Mouse (Mus musculus): Measurements from ENCODE around the gene Shisa9.

- TF ChIP-seq MAX (IDR thresholded peaks at IDR 0.05; ENCODE audit: low read length) (no peak), CTCF (conservative IDR thresholded peaks at IDR 0.05 in 1 of 2, IDR thresholded peaks at IDR 0.05 in 1 of 2; ENCODE audit: low read depth in 2 of 2, low read length in 2 of 2) (no peak), POLR2AphosphoS2 (IDR thresholded peaks at IDR 0.05; ENCODE audit: low read depth, low read length) (no peak), E2F4 (IDR thresholded peaks at IDR 0.05; ENCODE audit: insufficient replicate concordance, low read depth, low read length) (no peak), BHLHE40 (IDR thresholded peaks at IDR 0.05; ENCODE audit: low read depth, low read length) (0 out of 2 replicates have a peak, but pooled peaks have one; percentile 23), NELFE (IDR thresholded peaks at IDR 0.05; ENCODE audit: low read depth, low read length) (no peak), SMC3 (IDR thresholded peaks at IDR 0.05; ENCODE audit: low read depth, low read length) (no peak), POLR2A (IDR thresholded peaks at IDR 0.05; ENCODE audit: low read depth, low read length) (no peak), EP300 (IDR thresholded peaks at IDR 0.05; ENCODE audit: low read length) (no peak), HCFC1 (IDR thresholded peaks at IDR 0.05; ENCODE audit: low read depth, low read length) (no peak), PAX5 (IDR thresholded peaks at IDR 0.05; ENCODE audit: low read length) (no peak), TCF12 (IDR thresholded peaks at IDR 0.05; ENCODE audit: low read depth, low read length) (no peak)
Measured at GRCm38 (mm10) chr16:12151986-12152385, 168.1 kb downstream of the Shisa9 start.
